Mouse (Mus musculus) heart, adult 8-10 months (tissue): ENCODE results near the gene Srsf4. TPM values are rescaled to one million over a fixed set of nuclear protein-coding genes. Genes with fewer than 3 reads are reported as not detected.
A peak's percentile ranks its signal among the peaks of the same experiment; 100 is the strongest.

Experiments
- DNase-seq: peaks from one replicate; pipeline ENCODE4 v3.0.0; 2022; ENCODE audit warnings: low spot score
- total RNA-seq, 4 experiments: library from RNA; stranded (reverse); gene quantifications; 2 replicates each; pipeline ENCODE4 v1.2.4; 2022

Gene Srsf4
- total RNA-seq, 4 experiments from 2014 or later: 28.6 to 34.4 (median 32.5) TPM

DNA sequence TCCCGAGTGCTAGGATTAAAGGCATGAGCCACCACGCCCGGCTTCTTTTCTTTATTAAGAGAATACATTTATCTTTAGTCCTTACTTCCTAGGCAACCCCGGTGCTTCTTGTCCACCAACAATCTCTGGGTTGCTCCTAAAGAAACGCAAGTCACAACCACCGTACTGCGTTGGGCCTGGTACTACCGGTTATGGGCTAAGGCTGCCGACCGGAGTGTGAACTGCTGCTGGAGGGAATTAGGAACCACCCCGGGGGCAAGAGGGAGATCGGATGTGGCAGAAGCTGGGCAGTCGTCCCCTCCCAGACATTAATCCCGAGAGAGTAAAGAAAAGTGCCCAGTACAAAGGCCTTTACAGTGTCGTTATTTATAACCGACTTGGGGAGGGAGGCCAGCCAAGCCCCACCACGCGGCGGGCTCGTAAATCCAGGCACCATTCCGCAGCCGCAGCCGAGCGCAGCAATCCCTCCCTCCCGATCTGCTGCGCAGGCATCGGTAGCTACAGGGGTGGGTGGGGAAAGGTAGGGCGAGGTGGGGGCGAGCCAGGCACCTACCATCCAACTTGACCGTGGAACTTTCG lies 41.6 kb downstream of the Srsf4 start:
- DNase-seq: no peak

DNA sequence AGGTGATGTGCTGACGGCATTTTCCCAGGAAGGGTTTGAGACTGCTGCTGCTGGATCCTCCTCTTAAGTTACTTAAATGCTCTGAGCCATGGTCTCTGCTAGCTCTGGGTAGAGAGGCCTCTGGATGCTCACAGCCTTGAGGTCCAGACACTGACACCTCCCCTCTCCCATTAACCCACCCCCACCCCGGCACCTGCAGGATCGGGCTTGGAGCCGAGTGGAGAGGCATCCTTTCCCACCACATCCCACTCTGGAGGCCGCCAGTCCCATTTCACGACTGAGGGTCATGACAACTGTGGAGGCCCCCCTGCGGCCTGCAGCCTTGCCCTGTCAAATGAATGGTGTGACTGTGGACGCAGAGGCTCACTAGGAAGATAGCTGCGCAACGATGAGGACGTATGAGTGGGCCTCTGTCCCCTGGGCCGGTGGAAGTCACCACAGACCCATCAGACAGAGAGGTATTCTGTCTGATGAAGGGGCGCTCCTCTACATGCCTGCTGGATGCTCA lies 42.5 kb downstream of the Srsf4 start:
- no peak for DNase-seq

GRCm38 (mm10) chr4:131916425-131916824 lies 43.0 kb downstream of the Srsf4 start:
- peak; percentile 78 for DNase-seq

DNA sequence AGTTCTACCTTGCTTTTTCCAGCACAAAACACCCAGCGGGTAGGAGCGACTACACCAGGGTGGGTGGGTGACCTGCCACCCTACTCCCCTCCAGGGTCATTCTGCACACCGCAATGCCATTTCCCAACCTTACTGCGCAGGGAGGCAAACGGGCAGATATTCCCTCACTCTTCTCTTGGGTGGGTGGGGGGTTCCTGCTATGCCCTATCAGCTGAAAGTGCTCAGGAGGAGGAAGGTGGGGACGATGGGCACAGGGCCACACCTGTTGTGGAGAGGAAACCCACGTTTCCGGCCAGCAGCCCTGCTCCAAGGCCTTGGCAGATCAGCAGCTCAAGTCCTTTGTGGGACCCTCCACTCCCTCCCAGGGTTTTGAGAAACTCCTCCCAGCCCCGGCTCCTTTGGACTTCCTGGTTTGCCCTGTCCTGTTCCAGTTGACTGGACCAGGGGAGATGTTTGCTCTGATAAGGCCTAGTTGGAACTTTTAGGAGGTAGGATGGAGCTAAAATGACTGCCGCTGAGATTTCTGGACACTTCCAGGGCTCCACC lies 43.7 kb downstream of the Srsf4 start:
- no peak for DNase-seq

- DNase-seq: no peak
Observed at GRCm38 (mm10) chr4:131918026-131918533, 44.7 kb downstream of the Srsf4 start.

DNA sequence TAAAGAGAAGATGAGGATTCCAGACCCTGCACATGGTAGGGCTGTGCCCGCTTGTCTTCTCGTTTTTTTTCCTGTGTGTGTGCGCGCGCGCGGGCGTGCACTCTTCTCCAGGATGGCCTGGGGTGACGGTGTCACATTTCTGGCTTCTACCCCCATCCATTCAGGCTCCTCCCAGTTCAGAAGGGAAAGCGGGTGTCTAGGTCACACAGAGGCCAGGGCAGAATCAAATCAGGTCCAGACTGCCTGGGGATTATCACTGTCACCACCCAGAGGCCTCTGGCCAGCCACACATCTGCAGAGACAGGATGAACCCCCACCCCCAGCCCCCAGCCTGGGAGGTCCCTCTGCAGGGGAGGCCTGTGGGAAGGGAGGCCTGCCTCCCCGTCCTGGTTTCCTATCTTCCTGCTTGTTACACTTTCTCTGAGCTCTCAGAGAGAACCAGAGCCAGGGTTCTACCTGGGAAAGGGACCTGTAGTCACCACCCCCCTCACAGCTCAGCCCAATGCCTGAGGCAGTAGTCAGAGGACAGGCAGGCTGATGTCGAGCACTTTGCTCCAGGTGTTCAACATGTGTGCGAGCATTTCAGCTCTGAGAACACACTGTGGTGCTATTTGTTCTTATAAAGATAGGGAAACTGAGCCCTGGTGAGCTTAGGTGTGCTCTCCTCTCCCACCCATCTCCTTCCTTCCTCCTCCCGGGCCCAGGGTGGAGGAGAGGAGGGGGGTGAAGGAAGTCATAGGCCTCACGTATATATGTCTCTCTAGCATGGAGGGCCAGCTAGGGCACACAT lies 45.5 kb downstream of the Srsf4 start:
- DNase-seq: no peak

GRCm38 (mm10) chr4:131919506-131920140 lies 46.2 kb downstream of the Srsf4 start:
- no peak for DNase-seq

- peak; percentile 48 for DNase-seq
Observed at GRCm38 (mm10) chr4:131920141-131920594, 46.8 kb downstream of the Srsf4 start.

DNA sequence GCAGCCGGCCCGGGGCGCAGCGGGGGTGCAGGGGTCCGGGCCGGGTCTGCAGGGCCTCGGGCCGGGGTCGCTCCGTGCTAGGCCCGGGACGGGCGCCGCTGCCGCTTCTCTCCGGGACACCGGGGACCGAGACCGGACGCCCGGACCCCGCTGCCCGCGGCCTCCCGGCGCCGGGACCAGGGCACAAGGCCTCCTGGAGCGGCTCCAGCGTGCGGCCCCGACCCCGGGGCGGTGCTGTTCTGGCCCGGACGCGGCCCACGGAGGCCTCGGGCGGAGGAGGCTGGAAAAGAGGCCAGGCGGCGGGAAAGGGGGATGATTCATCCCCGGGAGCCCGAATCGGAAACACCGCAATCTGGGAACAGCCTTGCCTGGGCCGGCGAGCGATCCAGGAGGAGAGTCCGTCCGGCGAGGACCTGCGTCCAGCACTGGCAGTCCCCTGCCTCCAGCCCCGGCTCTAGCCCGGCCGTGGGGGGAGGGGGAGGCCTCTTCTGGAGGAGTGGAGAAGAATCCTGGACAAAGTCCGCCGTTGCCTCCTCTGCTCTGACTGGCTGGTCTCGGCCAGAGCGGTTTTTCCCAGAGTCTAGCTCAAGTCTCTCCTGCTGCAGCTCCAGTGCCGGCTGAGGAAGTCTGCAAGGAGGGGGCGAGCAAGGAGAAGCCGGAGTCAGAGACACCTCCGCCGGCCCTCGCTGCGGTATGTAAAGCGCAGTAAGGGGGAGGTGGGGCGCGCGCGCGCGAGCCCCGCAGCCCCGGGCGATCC lies 47.4 kb downstream of the Srsf4 start:
- no peak for DNase-seq

GRCm38 (mm10) chr4:131921461-131922346 lies 48.3 kb downstream of the Srsf4 start, which contains the start of gene Tmem200b:
Gene Tmem200b (plus strand): TSS chr4:131921771.
- DNase-seq: no peak

GRCm38 (mm10) chr4:131922404-131922803 lies 49.0 kb downstream of the Srsf4 start:
- DNase-seq: no peak

- no peak for DNase-seq
Observed at GRCm38 (mm10) chr4:131924096-131924810, 50.8 kb downstream of the Srsf4 start.

DNA sequence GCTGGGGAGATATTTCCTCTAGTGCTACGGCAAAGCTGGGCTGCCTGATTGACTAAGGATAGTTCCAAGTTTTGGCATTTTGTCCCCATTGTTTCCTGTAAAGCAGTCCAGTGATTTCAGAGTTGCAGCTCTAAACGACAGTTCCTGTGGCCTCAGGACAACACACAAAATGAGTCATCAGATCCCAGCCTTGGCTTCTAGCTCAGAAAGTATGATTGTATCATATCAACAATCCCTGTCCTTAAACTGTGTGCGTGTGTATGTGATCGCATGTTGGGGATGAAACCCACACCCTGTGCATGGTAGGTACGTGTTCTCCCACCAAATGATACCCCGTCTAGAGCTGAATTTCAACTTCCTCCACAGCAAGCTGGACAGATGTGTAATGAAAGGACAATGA lies 55.7 kb downstream of the Srsf4 start:
- no peak for DNase-seq

DNA sequence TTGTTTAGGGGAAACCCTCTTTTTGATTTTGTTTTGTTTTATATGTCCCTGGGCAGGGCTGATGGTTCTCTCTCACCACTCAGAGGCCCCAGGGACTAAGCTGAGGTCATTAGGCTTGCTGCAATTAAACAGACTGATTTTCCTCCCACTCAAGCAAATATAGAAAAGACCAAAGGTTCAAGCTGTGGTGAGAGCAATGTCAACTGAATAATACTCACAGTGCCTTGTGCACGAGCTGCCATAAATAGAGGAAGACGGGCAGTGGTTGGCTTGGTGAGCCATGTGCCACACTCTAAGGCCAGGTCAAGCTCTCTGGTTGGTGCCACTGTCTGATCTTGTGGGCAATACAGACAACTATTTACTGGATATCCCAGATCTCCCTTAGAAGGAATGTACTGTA lies 66.0 kb downstream of the Srsf4 start:
- no peak for DNase-seq

- no peak for DNase-seq
Observed at GRCm38 (mm10) chr4:131940846-131941245, 67.4 kb downstream of the Srsf4 start.

- no peak for DNase-seq
Observed at GRCm38 (mm10) chr4:131947848-131948247, 74.4 kb downstream of the Srsf4 start.

- DNase-seq: no peak
Observed at GRCm38 (mm10) chr4:131949903-131950302, 76.5 kb downstream of the Srsf4 start.

- DNase-seq: no peak
Observed at GRCm38 (mm10) chr4:131950657-131951056, 77.2 kb downstream of the Srsf4 start.
